Mouse (Mus musculus): ENCODE data around the gene Trappc10.
"Not testable (repeated sequence)": the region's sequence is repeated elsewhere in the genome, so short reads cannot be mapped to it uniquely, and the experiment has no call there.

Gene Trappc10

GRCm38 (mm10) chr10:78211311-78211710 lies 33.1 kb downstream of the Trappc10 start:
- no peak for DNase-seq (ENCODE audit: low spot score in 2 of 2)

GRCm38 (mm10) chr10:78201182-78201581 lies 43.3 kb downstream of the Trappc10 start:
- DNase-seq (ENCODE audit: low spot score in 2 of 2) = no peak

GRCm38 (mm10) chr10:78192933-78193332 lies 51.5 kb downstream of the Trappc10 start:
- no peak for DNase-seq (ENCODE audit: low spot score in 2 of 2)

- DNase-seq (ENCODE audit: low spot score in 2 of 2) = not testable (repeated sequence)
Observed at GRCm38 (mm10) chr10:78186076-78186475, 58.4 kb downstream of the Trappc10 start.

- DNase-seq (ENCODE audit: low spot score in 2 of 2) = no peak
Observed at GRCm38 (mm10) chr10:78185381-78185725, 59.1 kb downstream of the Trappc10 start.

GRCm38 (mm10) chr10:78184531-78185380 lies 59.7 kb downstream of the Trappc10 start, which contains the start of gene Pwp2:
Gene Pwp2, minus strand, starts transcription at chr10:78185149.
- DNase-seq (ENCODE audit: low spot score in 2 of 2) = peak; percentile 78 to 85

- no peak for DNase-seq (ENCODE audit: low spot score in 2 of 2)
Observed at GRCm38 (mm10) chr10:78183577-78183976, 60.9 kb downstream of the Trappc10 start.

- DNase-seq (ENCODE audit: low spot score in 2 of 2) = no peak
Observed at GRCm38 (mm10) chr10:78182321-78182720, 62.1 kb downstream of the Trappc10 start.

- no peak for DNase-seq (ENCODE audit: low spot score in 2 of 2)
Observed at GRCm38 (mm10) chr10:78174474-78174873, 70.0 kb downstream of the Trappc10 start.

- DNase-seq (ENCODE audit: low spot score in 2 of 2) = no peak
Observed at GRCm38 (mm10) chr10:78171581-78171980, 72.9 kb downstream of the Trappc10 start.

GRCm38 (mm10) chr10:78171057-78171456 lies 73.4 kb downstream of the Trappc10 start:
- DNase-seq (ENCODE audit: low spot score in 2 of 2) = no peak

GRCm38 (mm10) chr10:78170445-78170844 lies 74.0 kb downstream of the Trappc10 start:
- no peak for DNase-seq (ENCODE audit: low spot score in 2 of 2)

GRCm38 (mm10) chr10:78169281-78170042 lies 75.0 kb downstream of the Trappc10 start, which contains the start of gene D10Jhu81e:
Gene D10Jhu81e, minus strand, starts transcription at chr10:78169782.
- DNase-seq (ENCODE audit: low spot score in 2 of 2) = peak; percentile 99 to 100

- DNase-seq (ENCODE audit: low spot score in 2 of 2) = no peak
Observed at GRCm38 (mm10) chr10:78168792-78169191, 75.6 kb downstream of the Trappc10 start.

GRCm38 (mm10) chr10:78167775-78168174 lies 76.7 kb downstream of the Trappc10 start:
- no peak for DNase-seq (ENCODE audit: low spot score in 2 of 2)

GRCm38 (mm10) chr10:78167333-78167732 lies 77.1 kb downstream of the Trappc10 start:
- DNase-seq (ENCODE audit: low spot score in 2 of 2) = no peak

GRCm38 (mm10) chr10:78165256-78166005 lies 79.0 kb downstream of the Trappc10 start:
- DNase-seq (ENCODE audit: low spot score in 2 of 2) = no peak

GRCm38 (mm10) chr10:78164786-78165185 lies 79.7 kb downstream of the Trappc10 start:
- DNase-seq (ENCODE audit: low spot score in 2 of 2) = no peak

- DNase-seq (ENCODE audit: low spot score in 2 of 2) = peak; percentile 53 to 73
Observed at GRCm38 (mm10) chr10:78163923-78164322, 80.5 kb downstream of the Trappc10 start.

- DNase-seq (ENCODE audit: low spot score in 2 of 2) = no peak
Observed at GRCm38 (mm10) chr10:78163241-78163640, 81.2 kb downstream of the Trappc10 start.

- DNase-seq (ENCODE audit: low spot score in 2 of 2) = no peak
Observed at GRCm38 (mm10) chr10:78162646-78163045, 81.8 kb downstream of the Trappc10 start.

GRCm38 (mm10) chr10:78161096-78161495 lies 83.3 kb downstream of the Trappc10 start:
- DNase-seq (ENCODE audit: low spot score in 2 of 2) = no peak

Measured in urinary bladder, postnatal 4 days (tissue).